Mouse (Mus musculus): ENCODE results near the gene Rasgef1a. TPM values are rescaled to one million over a fixed set of nuclear protein-coding genes. Genes with fewer than 3 reads are reported as not detected.

Rasgef1a gene
- total RNA-seq, 2 experiments from 2014 or later, result 0.31 to 0.45 TPM

DNA sequence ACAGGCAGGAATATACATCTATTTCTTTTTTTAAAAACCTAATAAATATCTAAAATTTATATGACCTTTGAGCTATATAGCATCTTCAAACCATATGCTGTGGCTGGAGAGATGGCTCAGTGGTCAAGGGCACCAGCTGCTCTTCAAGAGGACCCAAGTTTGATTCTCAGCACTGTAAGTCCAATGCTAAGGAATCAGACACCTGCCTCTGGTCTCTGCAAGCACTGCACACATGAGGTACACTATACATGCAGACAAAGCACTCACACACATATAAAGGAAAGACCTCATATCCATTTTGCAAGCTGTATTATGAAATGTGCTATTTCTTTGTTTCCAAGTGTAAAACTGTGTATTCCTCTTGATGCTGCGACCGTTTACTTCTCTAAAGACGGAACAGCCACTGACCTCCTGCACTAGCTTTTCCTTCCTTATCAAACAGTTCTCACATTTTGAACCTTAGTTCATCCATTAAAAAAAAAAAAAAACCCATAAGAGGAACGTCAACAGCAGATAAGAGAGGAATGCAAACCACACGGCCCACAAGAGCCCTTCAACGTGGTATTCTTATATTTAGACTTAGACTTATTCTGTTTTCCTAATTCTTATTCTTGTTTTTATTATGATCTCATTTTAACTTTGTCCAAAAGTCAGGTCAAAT lies 116.7 kb downstream of the Rasgef1a start:
- no peak for DNase-seq (ENCODE audit: low spot score in 2 of 2)

DNA sequence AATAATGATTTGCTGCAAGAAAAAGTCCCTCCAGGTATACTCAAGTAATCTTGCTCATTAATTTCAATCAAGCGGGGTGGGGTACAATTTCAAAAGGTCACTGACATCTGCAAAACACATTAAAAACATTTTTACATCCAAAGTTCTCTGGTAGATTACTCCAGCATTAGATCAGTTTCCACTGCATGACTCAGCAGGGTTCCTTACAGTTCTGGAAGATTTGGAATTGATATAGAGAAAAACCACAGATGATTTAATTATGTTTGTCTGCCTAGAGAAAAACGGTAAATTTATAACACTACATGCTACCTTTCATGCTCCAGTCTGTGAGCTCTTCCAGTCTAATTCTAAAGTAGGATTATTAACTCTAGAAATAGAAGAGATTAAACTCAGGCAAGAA lies 118.8 kb downstream of the Rasgef1a start:
- DNase-seq (ENCODE audit: low spot score in 2 of 2), result no peak

DNA sequence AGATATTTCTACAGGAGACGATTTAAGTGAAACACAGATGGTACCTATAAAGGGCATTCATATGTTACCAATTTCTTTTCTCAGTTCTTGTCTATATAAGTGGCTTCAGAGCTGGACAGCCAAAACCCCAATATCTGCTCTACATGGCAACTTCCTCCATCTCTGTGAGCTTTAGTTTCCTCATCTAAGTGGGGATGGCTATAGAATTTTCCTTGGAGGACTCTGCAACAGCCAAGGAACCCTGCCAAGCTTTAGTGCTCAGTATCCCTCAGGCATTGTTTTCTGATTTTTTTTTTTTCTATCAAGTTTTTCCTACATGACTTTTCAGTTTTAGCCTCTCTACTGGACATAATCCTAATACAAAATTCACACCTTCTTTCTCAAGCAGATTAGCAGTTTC lies 123.2 kb downstream of the Rasgef1a start:
- no peak for DNase-seq (ENCODE audit: low spot score in 2 of 2)

DNA sequence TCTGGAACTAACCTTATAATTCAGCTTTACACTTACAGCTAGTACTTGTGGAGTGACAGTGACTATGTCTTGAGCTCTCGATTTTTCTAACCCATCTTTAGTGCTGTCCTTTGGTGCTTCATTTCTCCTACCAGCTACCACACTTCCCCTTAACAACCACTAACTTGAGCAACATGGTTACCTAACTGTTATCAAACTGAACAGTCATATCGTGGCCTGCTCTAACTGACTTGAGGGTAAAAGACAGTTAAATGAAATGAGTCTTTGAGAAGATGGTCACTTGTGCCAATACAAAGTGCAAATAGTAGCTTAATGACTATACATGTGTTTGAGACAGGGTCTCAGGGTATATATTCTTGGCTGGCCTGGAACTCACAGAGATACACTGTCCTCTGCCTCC lies 125.9 kb downstream of the Rasgef1a start:
- no peak for DNase-seq (ENCODE audit: low spot score in 2 of 2)

- peak; percentile 90 to 92 for DNase-seq (ENCODE audit: low spot score in 2 of 2)
Observed at GRCm38 (mm10) chr6:118138731-118139709, 127.8 kb downstream of the Rasgef1a start, which contains the start of gene Csgalnact2. Gene Csgalnact2, minus strand, starts transcription at chr6:118139140.

- DNase-seq (ENCODE audit: low spot score in 2 of 2), result no peak
Observed at GRCm38 (mm10) chr6:118140961-118141360, 129.7 kb downstream of the Rasgef1a start.

Small RNA genes lying within 50 kb of the gene (microRNA-seq; reads per million reads assigned to microRNA genes)
- not detected for gene Mir7044

Other genes with a start within 250 kb of the Rasgef1a start
- gene Zfp637, start 170.3 kb upstream of the Rasgef1a start, total RNA-seq (2021), result 10 to 100 TPM; 38.9 to 42.3 TPM
- gene Zfp239, start 149.3 kb upstream of the Rasgef1a start, total RNA-seq (2021), result 1 to 10 TPM; 4.9 to 5.7 TPM
- 100 to 1,000 TPM; 445 to 477 TPM for gene Hnrnpf, start 111.1 kb upstream of the Rasgef1a start, total RNA-seq (2021)
- gene Fxyd4, start 73.7 kb upstream of the Rasgef1a start, total RNA-seq (2021), result 1 to 10 TPM in 1 of 2 experiments, not detected in 1; 5.6 TPM
- gene Csgalnact2, start 127.7 kb downstream of the Rasgef1a start, total RNA-seq (2021), result 10 to 100 TPM; 19.9 to 22.3 TPM
- 10 to 100 TPM in 1 of 2 experiments, 1 to 10 TPM in 1; 9.4 to 11.7 TPM for gene Ret, start 186.3 kb downstream of the Rasgef1a start, total RNA-seq (2021)